Mouse (Mus musculus) limb, embryonic 14.5 days (tissue): ENCODE measurements around the gene Atxn7l1. TPM values are rescaled to one million over a fixed set of nuclear protein-coding genes. Genes with fewer than 3 reads are reported as not detected.

ENCODE experiments used
- ATAC-seq: fragments of 200-750 bp; cut with Nextera tagmentation; 2 replicates; pipeline ENCODE4 v1.8.0; 2017; ENCODE audit warnings: low read depth, moderate number of reproducible peaks, moderate TSS enrichment; ENCODE audit not compliant: low FRiP score
- DNase-seq: peaks from one replicate; pipeline ENCODE4 v3.0.0-alpha.2; 2015; ENCODE audit warnings: low spot score
- H3K27ac ChIP-seq: fragments of 300-500 bp; sonication (generic); replicated peaks from 2 replicates; pipeline ENCODE4 v1.5.1; 2014; ENCODE audit warnings: low read depth, mild to moderate bottlenecking, low read length, moderate library complexity, mixed read lengths
- H3K27me3 ChIP-seq: fragments of 300-500 bp; sonication (generic); 2 replicates; pipeline ENCODE4 v1.6.1; 2014; ENCODE audit warnings: low read length, mixed read lengths; ENCODE audit not compliant: control insufficient read depth, insufficient read depth
- H3K36me3 ChIP-seq: fragments of 300-500 bp; sonication (generic); 2 replicates; pipeline ENCODE4 v1.6.1; 2014; ENCODE audit warnings: mild to moderate bottlenecking, low read length, moderate library complexity, mixed read lengths; ENCODE audit not compliant: control insufficient read depth, insufficient read depth
- H3K4me1 ChIP-seq: fragments of 300-500 bp; sonication (generic); 2 replicates; pipeline ENCODE4 v1.6.1; 2014; ENCODE audit warnings: antibody characterized with exemption, low read length, mixed read lengths; ENCODE audit not compliant: control insufficient read depth, insufficient read depth
- H3K4me2 ChIP-seq: fragments of 300-500 bp; sonication (generic); replicated peaks from 2 replicates; pipeline ENCODE4 v1.6.1; 2014; ENCODE audit warnings: low read depth, mild to moderate bottlenecking, low read length, moderate library complexity; ENCODE audit not compliant: severe bottlenecking
- H3K4me3 ChIP-seq: fragments of 300-500 bp; sonication (generic); replicated peaks from 2 replicates; pipeline ENCODE4 v1.5.1; 2014; ENCODE audit warnings: low read length
- H3K9ac ChIP-seq: fragments of 300-500 bp; sonication (generic); 2 replicates; pipeline ENCODE4 v1.6.1; 2014; ENCODE audit warnings: mild to moderate bottlenecking, low read depth, low read length, moderate library complexity; ENCODE audit not compliant: severe bottlenecking
- H3K9me3 ChIP-seq: fragments of 300-500 bp; sonication (generic); 2 replicates; pipeline ENCODE4 v1.6.1; 2016; ENCODE audit warnings: low read length; ENCODE audit not compliant: control insufficient read depth
- POLR2A ChIP-seq: fragments of 200-500 bp; IDR thresholded peaks from 2 replicates; pipeline ENCODE4 v1.8.0; 2012; ENCODE audit warnings: inconsistent platforms, mild to moderate bottlenecking, moderate library complexity, borderline replicate concordance; ENCODE audit not compliant: insufficient read depth, insufficient read length; ENCODE audit errors: extremely low read depth
- WGBS: fragments of 180-500 bp; shearing (Covaris S2); extraction: QIAGEN DNeasy Blood & Tissue Kit; methylation state at CpG from one replicate; pipeline ENCODE4 v1.1.7; 2014; 5-methylcytosine and 5-hydroxymethylcytosine counted together
- polyA plus RNA-seq, 2 experiments: library from polyadenylated mRNA; depleted of rRNA in 1 of 2; stranded (reverse) in 1 of 2; unstranded in 1 of 2; fragments of >200 nt; fragmentation: Nextera tagmentation in 1 of 2; extraction: Ambion mirVana in 1 of 2; gene quantifications; 2 replicates each; pipeline versions ENCODE4 v1.2.1 to v1.2.3; 2012 to 2014

Gene Atxn7l1
- polyA plus RNA-seq, 2 experiments, result 15.3 to 23.1 TPM

- H3K27me3 ChIP-seq, result no peaks in the 10 kb centered on the region
- H3K4me3 ChIP-seq, result no peak overlapping the region
- no peak for TF ChIP-seq POLR2A
- no peak overlapping the region for H3K27ac ChIP-seq
- 0 out of 2 replicates have a peak, but pooled peaks cover 2% of the 10 kb centered on the region for H3K36me3 ChIP-seq
- peaks cover 6% of the 10 kb centered on the region for H3K4me1 ChIP-seq
- no peak overlapping the region for H3K4me2 ChIP-seq
- H3K9ac ChIP-seq, result no peak overlapping the region
- WGBS, result 94% methylated on average over 2 of the region's 2 CpGs
- DNase-seq, result no peak
- H3K9me3 ChIP-seq, result no peaks in the 10 kb centered on the region
- ATAC-seq, result no peak
These were observed 187.0 kb downstream of the Atxn7l1 start for GRCm38 (mm10) chr12:33334511-33334910.

- Histone ChIP-seq H3K36me3 (0 out of 2 replicates have a peak, but pooled peaks cover 2% of the 10 kb centered on the region), H3K4me1 (peaks cover 6% of the 10 kb centered on the region), H3K9me3 (no peaks in the 10 kb centered on the region), H3K4me2 (no peak overlapping the region), H3K4me3 (no peak overlapping the region), H3K27me3 (no peaks in the 10 kb centered on the region), H3K27ac (no peak overlapping the region), H3K9ac (no peak overlapping the region)
- WGBS, result 87% methylated on average over 5 of the region's 5 CpGs
- DNase-seq (no peak), ATAC-seq (no peak)
- TF ChIP-seq POLR2A, result no peak
These were observed 187.5 kb downstream of the Atxn7l1 start for GRCm38 (mm10) chr12:33334951-33335350.

GRCm38 (mm10) chr12:33335410-33335809 lies 187.9 kb downstream of the Atxn7l1 start:
- 86% methylated on average over 4 of the region's 4 CpGs for WGBS
- Histone ChIP-seq H3K4me3 (no peak overlapping the region), H3K27me3 (no peaks in the 10 kb centered on the region), H3K9ac (no peak overlapping the region), H3K4me2 (no peak overlapping the region), H3K27ac (no peak overlapping the region), H3K4me1 (peaks cover 4% of the 10 kb centered on the region), H3K36me3 (0 out of 2 replicates have a peak, but pooled peaks cover 2% of the 10 kb centered on the region), H3K9me3 (no peaks in the 10 kb centered on the region)
- no peak for TF ChIP-seq POLR2A
- DNase-seq, result no peak
- no peak for ATAC-seq

- no peak for TF ChIP-seq POLR2A
- Histone ChIP-seq H3K36me3 (0 out of 2 replicates have a peak, but pooled peaks cover 2% of the 10 kb centered on the region), H3K9me3 (no peaks in the 10 kb centered on the region), H3K9ac (no peak overlapping the region), H3K4me3 (no peak overlapping the region), H3K27me3 (no peaks in the 10 kb centered on the region), H3K4me1 (no peaks in the 10 kb centered on the region), H3K4me2 (no peak overlapping the region), H3K27ac (no peak overlapping the region)
- no peak for ATAC-seq
- DNase-seq, result no peak
- WGBS, result 72% methylated on average over 10 of the region's 10 CpGs
These were observed 189.2 kb downstream of the Atxn7l1 start for GRCm38 (mm10) chr12:33336561-33337125.

GRCm38 (mm10) chr12:33337289-33337688 lies 189.8 kb downstream of the Atxn7l1 start:
- no peaks in the 10 kb centered on the region for H3K9me3 ChIP-seq
- no peaks in the 10 kb centered on the region for H3K27me3 ChIP-seq
- H3K9ac ChIP-seq, result no peak overlapping the region
- H3K4me2 ChIP-seq, result no peak overlapping the region
- H3K27ac ChIP-seq, result no peak overlapping the region
- 0 out of 2 replicates have a peak, but pooled peaks cover 2% of the 10 kb centered on the region for H3K36me3 ChIP-seq
- 76% methylated on average over 4 of the region's 4 CpGs for whole genome bisulfite sequencing
- DNase-seq, result no peak
- no peak overlapping the region for H3K4me3 ChIP-seq
- H3K4me1 ChIP-seq, result no peaks in the 10 kb centered on the region
- no peak for TF ChIP-seq POLR2A
- no peak for ATAC-seq
